Mouse (Mus musculus) left cerebral cortex, postnatal 4 days (tissue): ENCODE measurements around the gene Ehd2. TPM values are rescaled to one million over a fixed set of nuclear protein-coding genes. Genes with fewer than 3 reads are reported as not detected.
"Not testable (repeated sequence)": the region's sequence is repeated elsewhere in the genome, so short reads cannot be mapped to it uniquely, and the experiment has no call there.

Experiments
- DNase-seq: peaks from one replicate; pipeline ENCODE4 v3.0.0-alpha.2; 2022
- intact Hi-C: fragments of 180-260 bp; cut with DNase I; formaldehyde crosslinking; loops from one replicate; pipeline ENCODE4 v1.15.1; 2025
- total RNA-seq, 2 experiments: library from RNA; stranded (reverse); gene quantifications; 2 replicates each; pipeline ENCODE4 v1.2.3; 2021

Gene Ehd2
- total RNA-seq, 2 experiments from 2014 or later = 6.2 to 6.7 TPM

DNA sequence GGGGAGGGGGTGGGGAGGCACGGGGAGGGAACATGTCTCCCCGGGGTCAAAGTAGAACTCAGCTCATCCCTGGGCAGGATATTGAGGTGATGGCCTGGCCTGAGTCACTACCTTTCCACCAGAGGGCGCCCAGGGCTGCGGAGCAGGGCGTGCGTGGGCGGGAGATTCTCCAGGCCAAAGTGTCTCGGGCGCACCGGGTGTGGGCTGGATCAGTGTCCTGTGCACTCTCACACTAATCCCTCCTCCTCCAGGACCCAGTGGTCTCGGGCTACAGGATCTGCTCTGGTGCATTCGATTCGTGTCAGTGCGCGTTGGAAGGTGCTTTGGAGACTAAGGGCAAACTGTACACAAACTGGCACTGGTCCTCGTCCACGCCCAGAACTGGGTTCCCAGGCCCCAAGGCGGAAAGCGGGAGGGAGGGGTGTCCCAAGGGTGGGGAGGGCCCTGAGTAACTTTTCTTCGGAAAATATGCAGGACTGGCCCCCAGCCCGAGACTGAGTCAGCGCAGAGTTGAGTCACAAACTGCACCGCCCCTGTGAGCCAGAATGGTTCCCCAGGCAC, 18.9 kb downstream of the Ehd2 start:
- peak; percentile 77 for DNase-seq
- intact Hi-C loops = no loop called here

GRCm38 (mm10) chr7:15947653-15948260, 19.6 kb downstream of the Ehd2 start:
- no peak for DNase-seq
- intact Hi-C loops = no loop called here

GRCm38 (mm10) chr7:15945721-15946536, 21.4 kb downstream of the Ehd2 start, which contains the start of gene Nop53:
Nop53 (minus strand) TSS chr7:15946074.
- DNase-seq = peak; percentile 90
- intact Hi-C loops = no loop called here

DNA sequence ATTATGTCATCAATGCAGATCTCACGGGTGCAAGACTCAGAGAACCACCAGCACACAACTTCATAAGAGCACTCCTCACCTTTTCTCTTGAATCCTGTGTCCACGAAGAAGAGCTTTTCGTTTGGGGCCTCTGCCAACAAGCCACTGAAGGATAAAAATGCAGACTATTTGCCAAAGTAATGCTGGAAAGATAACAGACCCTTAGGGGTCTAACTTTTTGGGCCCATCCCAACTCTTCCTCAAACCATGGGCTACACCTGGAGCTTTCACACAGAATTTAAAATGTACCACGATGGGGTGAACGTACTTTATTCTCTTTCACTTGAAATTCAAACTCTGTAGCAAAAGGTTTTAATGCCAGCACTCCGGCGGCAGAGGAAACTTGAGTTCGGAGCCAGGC, 22.2 kb downstream of the Ehd2 start:
- no peak for DNase-seq
- intact Hi-C loops = no loop called here

DNA sequence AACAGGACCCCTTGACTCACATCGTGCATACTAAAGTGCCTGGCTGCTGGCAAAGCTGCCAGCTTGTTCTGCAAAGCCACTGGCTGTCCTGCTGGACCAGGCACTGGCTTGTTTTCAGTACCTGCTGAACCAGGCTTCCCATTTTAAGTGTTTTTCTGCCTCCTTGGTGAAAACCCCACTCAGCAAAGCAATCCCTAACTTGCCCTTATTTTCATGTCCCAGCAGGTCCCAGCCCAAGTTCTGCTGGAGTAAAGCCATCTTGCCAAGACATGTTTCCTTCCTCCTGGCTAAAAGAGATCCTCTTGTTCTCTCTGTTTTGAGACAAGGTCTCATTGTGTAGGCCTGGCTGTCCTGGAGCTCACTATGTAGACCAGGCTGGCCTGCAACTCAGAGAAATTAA, 23.1 kb downstream of the Ehd2 start:
- intact Hi-C loops = no loop called here
- no peak for DNase-seq

DNA sequence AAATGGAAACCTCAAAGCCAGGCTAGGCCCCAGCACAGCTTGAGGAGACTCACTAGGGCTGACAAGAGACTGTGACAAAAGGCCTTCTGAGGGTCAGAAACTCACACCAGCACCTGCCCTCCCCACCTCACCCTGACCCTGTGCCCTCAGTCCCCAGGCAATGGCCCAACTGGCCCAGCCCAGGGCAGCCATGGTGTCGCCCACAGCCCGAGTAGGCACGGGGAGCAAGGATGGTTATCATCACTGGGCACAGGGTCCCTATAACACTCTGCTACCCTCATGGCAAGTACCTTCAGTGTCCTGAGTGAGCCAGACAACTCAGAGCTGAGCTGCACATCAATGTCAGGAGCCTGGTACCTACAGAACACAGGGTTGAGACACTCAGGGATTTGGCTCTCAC, 28.7 kb downstream of the Ehd2 start:
- intact Hi-C loops = no loop called here

DNA sequence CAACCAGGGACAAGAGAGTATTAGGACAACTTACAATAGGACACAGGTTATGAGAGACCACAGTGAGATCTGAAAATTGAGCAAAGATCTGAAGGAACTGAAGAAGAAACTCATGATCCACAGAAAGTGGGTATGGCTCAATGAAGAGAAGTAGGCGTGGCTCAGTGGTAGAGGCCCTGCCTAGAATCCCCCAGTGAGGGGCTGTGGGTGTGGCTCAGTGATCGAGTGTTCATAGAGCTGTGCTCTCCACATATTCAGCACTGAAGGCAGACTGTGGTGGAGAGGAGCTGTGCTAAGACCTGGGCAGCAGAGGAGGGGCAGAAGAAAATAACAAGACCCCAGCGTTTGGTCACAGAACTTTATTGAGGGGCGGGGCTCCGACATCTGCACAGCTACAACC, 29.9 kb downstream of the Ehd2 start:
- DNase-seq = no peak
- intact Hi-C loops = no loop called here

More for the DNA sequence above, 28.7 kb downstream of the Ehd2 start:
- DNase-seq = no peak

DNA sequence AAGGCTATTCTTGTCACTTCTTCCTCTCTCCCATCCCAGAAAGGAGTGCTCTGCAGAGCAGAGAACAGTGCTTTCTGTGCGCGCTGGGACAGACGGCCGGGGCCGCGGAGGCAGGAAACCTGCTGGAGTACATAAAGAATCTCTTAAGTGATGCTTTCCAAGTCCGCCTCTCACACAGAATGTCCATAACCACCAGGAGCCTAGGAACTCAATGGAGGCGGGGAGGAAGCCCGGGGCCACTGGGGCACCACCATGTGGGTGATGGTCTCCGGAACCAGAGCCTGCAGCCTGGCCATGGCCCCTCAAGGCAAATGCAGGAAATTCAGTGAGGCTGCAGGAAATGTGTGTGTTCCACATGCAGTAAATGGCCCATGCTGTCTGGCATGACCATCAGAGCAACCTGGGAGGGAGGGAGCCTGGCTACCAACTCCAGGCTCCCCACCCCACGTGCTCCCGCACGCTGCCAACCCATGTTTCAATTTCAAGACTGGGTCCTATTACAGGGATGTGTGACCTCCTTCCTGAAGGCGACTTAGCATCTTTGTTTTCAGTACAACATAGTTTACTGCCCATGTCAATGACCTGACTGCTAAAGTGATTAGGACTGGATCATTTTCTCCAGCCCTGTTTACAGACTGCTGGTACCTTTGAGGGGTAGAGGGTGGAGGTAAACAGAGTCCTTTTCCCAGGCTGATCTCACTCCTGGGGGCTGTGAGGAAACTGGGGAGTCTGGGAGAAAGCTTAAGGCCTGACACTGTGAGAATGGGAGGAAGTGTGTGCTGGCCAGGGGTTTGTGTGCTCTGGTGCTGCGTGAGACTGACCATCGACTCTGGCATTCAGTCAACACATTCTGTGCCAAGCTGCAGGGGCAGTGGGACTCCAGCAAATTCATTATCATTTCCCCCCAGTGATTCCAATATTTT, 33.7 kb downstream of the Ehd2 start:
- intact Hi-C loops = no loop called here
- DNase-seq = no peak

DNA sequence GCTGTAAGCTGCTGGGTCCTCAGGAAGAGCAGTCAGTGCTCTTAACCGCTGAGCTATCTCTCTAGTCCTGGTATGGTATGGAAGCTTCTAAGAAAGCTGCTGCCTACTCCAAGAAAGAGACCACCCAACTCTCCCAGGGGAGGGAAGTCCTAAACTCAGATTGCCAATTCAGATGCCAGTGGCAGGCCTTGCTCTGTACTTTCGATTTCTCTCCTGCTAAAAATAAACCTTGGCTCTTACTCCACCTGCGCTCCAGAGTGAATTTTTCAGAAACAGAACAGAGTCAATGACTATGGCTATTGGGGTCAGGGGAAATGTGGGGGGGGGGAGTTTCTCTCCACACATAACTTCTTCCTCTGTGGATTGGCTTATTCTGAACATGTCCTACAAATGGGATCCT, 35.7 kb downstream of the Ehd2 start:
- intact Hi-C loops = no loop called here

GRCm38 (mm10) chr7:15930543-15930942, 36.8 kb downstream of the Ehd2 start:
- intact Hi-C loops = no loop called here
- DNase-seq = no peak

More for the DNA sequence above, 35.7 kb downstream of the Ehd2 start:
- no peak for DNase-seq

DNA sequence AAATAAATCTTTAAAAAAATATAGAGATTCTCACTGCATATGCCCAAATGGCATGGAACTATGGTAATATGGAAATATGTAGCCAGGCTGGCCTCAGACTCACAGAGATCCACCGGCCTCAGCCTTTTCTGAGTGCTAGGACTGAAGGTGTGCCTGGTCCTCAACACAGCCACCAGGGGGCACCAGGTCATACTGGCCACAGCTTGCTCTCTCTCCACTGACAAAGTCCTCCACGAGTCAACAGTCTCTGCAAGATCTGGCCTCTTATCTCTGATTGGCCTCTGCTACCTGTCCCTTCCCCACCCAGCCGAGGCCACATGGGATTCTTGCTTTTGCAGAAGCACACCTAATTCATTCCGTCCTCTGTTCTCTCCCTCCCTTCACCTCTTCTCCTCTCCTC, 37.5 kb downstream of the Ehd2 start:
- DNase-seq = peak; percentile 45
- intact Hi-C loops = no loop called here

DNA sequence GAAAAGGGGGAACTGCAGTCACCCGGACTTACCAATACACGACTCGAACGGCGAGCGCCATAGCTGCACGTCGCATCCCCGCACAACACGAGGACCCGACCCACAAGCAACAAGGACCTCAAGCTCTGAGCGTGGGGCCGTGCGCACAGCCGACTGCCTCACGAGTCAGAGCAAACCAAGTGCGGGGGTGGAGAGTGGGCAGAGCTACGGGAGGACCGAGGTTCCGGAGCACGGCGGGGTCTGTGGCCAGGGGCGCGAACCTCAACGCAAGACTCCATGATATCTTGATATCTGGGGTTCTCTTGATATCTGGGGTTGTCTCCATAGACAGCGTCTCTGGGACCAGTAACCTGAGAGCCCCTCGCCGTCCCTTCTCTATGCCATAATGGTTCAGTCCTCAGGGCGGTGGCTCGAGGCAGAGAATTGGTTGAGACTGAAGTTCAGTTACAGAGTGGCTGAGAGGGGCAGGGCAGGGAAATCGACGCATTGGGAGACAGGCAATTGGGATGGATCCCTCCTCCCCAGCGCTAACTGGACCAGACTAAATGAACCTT, 45.1 kb downstream of the Ehd2 start, which contains the start of gene Selenow:
Selenow (minus strand) TSS at position 183 of the 554 bp plus-strand sequence.
- DNase-seq = peak; percentile 94
- intact Hi-C loops = no loop called here

DNA sequence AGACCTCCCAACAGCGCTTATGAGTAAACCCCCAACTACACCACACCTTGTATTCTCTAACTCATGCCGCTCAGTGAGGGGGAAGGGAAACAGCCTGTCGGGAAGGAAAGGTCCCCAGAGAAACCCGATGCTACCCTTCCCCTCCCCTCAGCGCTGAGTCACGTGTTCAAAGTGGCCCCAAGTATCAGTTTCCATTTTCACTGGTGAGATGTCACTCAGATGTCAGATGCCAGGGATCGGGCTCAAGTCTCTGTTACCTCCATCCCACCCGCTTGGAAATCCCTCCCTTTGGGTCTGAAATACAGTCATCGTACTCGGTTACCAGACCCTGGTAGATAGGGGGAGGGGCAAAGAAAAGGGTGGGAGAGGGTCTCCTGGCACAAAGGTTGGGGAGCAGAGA, 45.6 kb downstream of the Ehd2 start:
- DNase-seq = peak; percentile 16
- intact Hi-C loops = no loop called here

DNA sequence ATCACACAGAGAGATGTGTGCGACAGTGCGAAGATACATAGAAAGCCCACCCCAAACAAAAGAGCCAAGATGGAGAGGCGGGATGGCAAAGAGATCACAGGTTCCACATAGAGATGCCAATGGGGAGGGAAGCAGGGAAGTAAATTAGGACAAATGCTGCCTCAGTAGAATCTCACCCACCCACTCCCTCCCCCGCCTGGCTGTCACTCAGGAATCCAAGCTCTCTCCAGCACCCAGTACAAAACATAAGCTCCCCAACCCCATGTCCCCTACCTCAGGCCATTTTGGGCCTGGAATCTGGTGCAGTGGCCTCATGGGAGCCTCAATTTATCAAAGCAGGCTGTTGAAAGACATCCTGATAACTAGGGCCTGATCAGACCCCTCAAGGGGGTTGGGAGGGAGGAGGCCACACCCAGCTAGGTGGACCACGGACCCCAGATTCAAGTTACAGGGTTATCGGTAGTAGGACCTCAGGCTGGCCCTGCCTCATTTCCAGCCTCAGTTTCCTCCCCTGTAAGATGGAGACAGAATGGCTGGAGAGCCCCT, 46.6 kb downstream of the Ehd2 start:
- DNase-seq = no peak
- intact Hi-C loops = no loop called here

GRCm38 (mm10) chr7:15919947-15920346, 47.4 kb downstream of the Ehd2 start:
- DNase-seq = no peak
- intact Hi-C loops = no loop called here

DNA sequence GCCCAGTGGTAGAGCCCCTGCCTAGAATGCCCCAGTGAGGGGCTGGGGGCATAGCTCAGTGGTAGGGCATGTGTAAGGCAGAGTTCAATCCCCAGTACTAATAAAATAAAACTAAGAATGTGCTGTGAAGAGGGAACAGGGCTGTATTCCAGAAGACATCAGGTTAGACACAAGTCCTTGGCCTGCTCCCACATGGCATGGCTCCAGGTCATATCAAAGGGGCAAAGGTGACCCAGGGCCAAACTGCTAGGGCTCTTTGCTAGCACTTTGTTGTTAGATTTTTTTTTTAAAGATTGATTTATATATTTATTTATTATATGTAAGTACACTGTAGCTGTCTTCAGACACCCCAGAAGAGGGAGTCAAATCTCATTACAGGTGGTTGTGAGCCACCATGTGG, 49.0 kb downstream of the Ehd2 start:
- no peak for DNase-seq
- intact Hi-C loops = no loop called here

DNA sequence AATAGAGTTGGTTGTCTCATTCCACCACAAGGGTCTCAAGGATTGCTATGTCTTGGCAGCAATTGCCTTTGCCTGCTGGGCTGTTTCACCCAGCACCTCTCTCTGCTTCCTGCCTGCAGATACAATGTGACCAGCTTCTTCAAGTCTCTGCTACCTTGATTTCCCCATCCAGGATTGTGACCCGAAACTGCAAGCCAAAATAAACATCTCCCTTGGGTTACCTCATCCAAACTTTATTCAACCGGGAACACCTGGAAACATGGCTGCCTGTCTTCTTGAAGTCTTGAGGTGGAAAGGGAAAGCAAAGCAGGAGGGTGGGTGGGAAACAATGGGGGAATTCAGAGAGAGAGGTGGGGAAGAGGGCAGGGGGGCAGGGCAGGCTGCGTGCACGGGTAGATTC, 50.4 kb downstream of the Ehd2 start:
- intact Hi-C loops = no loop called here
- DNase-seq = no peak

DNA sequence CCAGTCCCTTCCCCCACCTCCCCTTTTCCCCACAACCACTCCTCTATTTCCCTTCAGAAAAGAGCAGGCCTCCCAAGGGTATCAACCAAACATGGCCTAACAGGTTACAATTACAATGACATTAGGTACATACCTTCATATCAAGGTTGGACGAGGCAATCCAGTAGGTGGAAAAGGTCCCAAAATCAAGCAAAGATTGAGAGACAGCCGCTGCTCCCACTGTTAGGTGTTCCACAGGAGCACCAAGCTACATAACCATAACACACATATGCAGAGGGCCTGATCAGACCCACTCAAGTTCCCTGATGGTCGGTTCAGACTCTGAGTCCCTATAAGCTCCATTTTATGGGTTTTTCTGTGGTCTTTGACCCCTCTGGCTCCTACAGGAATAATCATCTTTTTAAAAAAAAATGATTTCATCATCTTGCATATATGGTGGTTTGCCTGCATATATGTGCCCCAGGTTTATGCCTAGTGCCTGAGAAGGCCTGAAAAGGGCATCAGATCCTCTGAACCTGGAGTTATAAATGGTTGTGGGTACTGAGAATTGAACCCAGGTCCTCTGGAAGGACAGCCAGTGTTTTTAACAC, 51.1 kb downstream of the Ehd2 start:
- intact Hi-C loops = no loop called here
- no peak for DNase-seq

DNA sequence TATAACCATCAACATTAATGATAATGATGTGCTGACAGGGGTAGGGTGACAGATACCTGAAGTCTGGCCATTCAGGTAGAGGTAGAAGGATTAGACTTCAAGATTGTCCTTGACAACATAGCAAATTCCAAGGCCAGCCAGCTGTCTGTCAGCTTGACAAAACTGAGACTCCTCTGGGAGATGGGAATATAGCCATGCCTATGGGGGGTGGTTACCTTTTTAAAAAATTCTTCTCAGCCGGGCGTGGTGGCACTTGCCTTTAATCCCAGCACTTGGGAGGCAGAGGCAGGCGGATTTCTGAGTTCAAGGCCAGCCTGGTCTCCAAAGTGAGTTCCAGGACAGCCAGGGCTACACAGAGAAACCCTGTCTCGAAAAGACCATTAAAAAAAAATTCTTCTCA, 51.7 kb downstream of the Ehd2 start:
- intact Hi-C loops, DNase-seq: not testable (repeated sequence)

DNA sequence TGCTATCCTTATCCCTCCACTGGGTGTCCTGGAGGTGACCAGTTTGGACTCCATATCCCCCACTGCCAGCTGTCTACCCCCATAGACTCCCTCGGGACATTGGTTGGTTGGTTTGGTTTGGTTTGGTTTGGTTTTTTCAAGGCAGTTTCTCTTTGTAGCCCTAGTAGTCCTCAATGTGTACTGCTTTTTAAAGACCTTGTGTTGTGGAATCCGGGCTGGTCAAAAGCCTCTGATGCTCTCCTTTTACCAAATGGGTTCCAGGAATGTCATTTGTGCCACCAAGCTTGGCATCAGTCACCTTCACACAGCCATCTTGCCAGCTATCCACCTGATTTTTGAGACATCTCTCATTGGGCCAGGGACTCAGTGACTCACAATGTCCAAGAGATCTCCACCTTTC, 52.6 kb downstream of the Ehd2 start:
- intact Hi-C loops = no loop called here
- no peak for DNase-seq
